Mouse (Mus musculus): ENCODE data around the gene Adcy7.
A peak's percentile ranks its signal among the peaks of the same experiment; 100 is the strongest.

Adcy7 gene

GRCm38 (mm10) chr8:88330816-88331215 is 58.6 kb downstream of the Adcy7 start:
- DNase-seq (ENCODE audit: low spot score in 2 of 2): no peak

DNA sequence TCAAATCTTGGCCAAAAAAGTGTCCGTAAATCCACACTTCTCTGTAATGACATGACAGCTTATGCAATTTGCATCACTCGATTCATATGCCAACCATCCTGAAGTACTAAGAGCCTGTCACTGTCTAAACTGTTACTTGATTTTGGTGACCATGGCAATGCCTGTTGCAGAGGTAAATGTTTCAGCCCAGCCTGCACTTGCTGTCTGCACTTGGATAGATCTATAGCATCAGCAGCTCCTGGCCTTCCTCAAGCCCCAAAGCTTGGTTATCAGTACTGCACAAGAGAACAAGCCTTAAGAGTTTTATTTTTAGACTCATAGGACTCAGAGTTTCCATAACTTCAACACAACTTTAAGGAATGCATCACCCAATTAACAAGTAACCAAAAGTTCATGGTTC is 62.2 kb downstream of the Adcy7 start:
- DNase-seq (ENCODE audit: low spot score in 2 of 2): no peak

DNA sequence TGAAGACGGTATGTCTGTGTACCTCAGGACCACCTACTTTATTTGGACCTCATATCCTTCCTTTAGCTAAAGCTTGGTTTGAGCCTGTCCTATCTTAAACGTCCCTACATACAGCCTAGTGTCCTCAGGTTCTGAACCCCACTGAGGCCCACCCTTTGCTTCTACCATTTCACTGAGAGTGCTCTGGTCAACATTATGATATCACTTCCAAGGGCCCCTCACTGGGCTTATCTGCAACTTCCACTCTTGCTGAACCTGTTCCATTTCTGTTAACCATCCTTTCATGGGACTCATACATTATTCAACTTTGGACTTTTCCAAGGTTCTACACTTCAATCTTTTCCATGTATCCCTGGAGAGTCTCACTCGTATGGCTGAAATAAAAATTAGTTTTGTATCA is 62.8 kb downstream of the Adcy7 start:
- no peak for DNase-seq (ENCODE audit: low spot score in 2 of 2)

DNA sequence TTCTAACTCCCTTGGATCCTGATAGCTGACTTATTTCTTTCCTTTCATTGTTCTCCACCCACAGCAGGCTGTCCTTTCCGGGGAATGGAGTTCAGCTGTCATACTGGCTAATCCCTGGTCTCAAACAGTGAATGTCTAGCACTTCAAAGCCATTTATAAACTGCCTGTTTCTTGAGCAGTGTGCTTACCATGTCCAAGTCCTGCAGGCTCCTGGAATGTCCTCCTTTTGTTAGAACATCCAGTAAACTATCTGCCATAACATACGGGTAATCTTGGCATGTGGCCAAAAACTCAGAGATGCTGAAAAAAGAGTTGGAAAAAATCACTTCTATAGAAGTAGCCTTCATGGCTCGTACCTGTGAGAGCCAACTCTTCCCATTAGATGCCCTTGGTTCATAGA is 67.0 kb downstream of the Adcy7 start:
- no peak for DNase-seq (ENCODE audit: low spot score in 2 of 2)

- no peak for DNase-seq (ENCODE audit: low spot score in 2 of 2)
These were observed 67.9 kb downstream of the Adcy7 start for GRCm38 (mm10) chr8:88339887-88340695.

- no peak for DNase-seq (ENCODE audit: low spot score in 2 of 2)
These were observed 69.8 kb downstream of the Adcy7 start for GRCm38 (mm10) chr8:88342026-88342425.

DNA sequence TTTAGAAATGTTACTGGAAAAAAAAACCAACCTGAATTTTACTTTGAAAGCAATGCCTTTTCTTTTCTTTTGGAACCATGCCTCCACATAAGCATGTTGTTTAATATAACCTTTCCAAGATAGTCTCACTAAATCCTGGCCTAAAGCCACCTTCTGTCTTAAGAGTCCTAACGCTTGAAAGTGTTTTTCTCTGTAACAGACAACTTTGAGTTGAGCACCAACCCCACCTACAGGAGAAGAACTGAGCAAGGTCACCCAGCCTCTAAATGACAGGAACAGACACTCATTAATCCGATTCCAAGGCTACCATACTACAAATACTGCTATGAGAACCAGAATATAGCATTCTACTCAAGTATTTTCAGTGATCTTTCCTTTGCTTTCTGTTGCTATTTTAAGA is 76.8 kb downstream of the Adcy7 start:
- no peak for DNase-seq (ENCODE audit: low spot score in 2 of 2)

GRCm38 (mm10) chr8:88357226-88357933 is 85.2 kb downstream of the Adcy7 start:
- DNase-seq (ENCODE audit: low spot score in 2 of 2): no peak

DNA sequence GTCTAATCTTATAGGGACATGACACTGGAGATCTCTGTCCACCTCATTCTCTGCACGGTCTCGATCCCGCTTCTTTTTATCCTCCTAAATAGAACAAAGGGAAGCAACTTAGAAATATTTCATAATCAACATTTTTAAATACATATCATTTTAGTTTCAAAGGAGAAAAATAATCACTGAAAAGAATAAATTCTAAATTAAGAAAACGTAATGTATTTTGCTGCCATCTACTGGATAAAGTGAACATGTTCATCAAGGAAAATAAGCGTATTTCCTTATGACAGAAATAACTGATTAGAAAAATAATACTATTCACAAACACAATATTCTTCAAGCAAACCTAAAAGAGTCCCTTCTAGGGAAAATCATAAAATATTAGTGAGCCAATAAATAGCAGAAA is 85.7 kb downstream of the Adcy7 start:
- DNase-seq (ENCODE audit: low spot score in 2 of 2): no peak

DNA sequence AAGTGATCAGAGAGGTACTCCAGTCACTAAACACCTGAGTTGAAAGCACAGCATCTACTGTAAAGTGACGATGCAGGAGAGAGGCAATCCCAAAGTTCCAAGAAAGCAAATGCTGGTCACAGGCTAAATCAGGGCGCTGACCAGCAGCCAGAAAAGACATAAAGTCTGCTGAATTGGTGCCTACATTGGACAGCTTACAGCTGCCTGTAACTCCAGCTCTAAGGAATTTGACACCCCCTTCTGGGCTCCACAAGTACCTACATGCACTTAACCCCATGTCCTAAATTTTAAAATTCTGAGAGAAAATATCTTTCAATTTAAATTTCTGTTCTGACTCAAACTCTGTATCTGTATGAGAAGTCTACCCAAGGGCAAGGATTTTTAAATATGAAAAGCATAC is 87.8 kb downstream of the Adcy7 start:
- DNase-seq (ENCODE audit: low spot score in 2 of 2): no peak

DNA sequence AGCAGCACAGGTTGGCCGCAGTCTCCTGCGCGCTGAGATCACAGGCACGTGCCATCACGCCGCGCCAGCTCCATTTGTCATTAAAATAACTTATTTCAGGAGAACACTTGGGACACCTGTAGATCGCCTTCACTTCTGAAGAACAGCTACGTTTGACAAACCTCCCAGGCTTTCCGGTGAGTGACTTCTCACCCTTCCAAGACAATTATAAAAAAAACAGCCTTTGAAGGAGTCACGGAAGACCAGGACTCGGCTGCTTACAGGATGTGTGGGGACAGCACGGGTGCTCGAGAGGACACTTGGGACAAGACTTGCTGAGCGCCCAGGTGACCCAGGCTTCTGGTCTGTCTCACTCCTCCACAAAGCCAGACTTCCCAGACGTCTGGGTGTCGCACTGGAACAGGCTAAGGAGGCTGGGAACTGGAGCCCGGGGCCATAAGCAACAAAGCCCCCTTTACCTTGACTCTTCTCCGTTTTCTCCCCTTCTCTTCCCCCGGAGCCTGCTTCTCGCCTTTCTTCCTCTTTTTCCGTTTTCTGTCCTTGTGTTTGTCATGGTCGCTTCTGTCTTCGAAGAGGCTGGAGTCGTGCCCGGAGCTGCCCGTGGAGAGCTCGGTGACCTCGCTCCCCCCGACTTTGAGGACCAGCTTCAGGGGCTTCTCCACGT is 89.0 kb downstream of the Adcy7 start:
- DNase-seq (ENCODE audit: low spot score in 2 of 2): no peak

- peak; percentile 75 to 79 for DNase-seq (ENCODE audit: low spot score in 2 of 2)
These were observed 89.7 kb downstream of the Adcy7 start, which contains the start of gene Brd7 for GRCm38 (mm10) chr8:88361708-88362428. TSS of gene Brd7 (minus strand) at chr8:88362194.

GRCm38 (mm10) chr8:88362446-88363150 is 90.4 kb downstream of the Adcy7 start:
- DNase-seq (ENCODE audit: low spot score in 2 of 2): peak; percentile 52 to 69

- DNase-seq (ENCODE audit: low spot score in 2 of 2): no peak
These were observed 97.0 kb downstream of the Adcy7 start for GRCm38 (mm10) chr8:88369221-88369620.

- DNase-seq (ENCODE audit: low spot score in 2 of 2): no peak
These were observed 97.6 kb downstream of the Adcy7 start for GRCm38 (mm10) chr8:88369805-88370204.

GRCm38 (mm10) chr8:88371522-88371921 is 99.3 kb downstream of the Adcy7 start:
- DNase-seq (ENCODE audit: low spot score in 2 of 2): no peak

- DNase-seq (ENCODE audit: low spot score in 2 of 2): no peak
These were observed 104.8 kb downstream of the Adcy7 start for GRCm38 (mm10) chr8:88376836-88377582.
